ENCODE assay signal across 11 mouse cellular contexts in genomic region chr4:119125577-119126270, GRCm38 (mm10). TPM values are rescaled to one million over a fixed set of nuclear protein-coding genes. Genes with fewer than 3 reads are reported as not detected.
DNase-seq lines count a peak whose midpoint lies in the region; ATAC-seq lines count a peak whose summit lies in the region.
"Had no signal": no experiment of that assay in that cellular context is flagged by ENCODE, and none has a peak within 500 bp of the region (broad histone marks: within the 10 kb centered on the region; RNA-seq: fewer than 3 reads in every experiment).

No protein-coding gene starts in this region.

- no peaks in the 10 kb centered on the region for H3K9me3 ChIP-seq in liver, embryonic 12.5 days (replicated peaks)
- H3K9me3 ChIP-seq in liver, embryonic 11.5 days (ENCODE audit: control insufficient read depth, low read length): no peaks in the 10 kb centered on the region
- H3K9me3 ChIP-seq: hindbrain, embryonic 15.5 days had no signal

- peak overlapping the region; percentile 58 for H3K27ac ChIP-seq in liver, embryonic 12.5 days
- H3K27ac ChIP-seq in liver, embryonic 11.5 days (ENCODE audit: low read depth, low read length): no peak overlapping the region; the same call in 1 of the 2 replicates
- H3K27ac ChIP-seq: hindbrain, embryonic 15.5 days had no signal

- no peaks in the 10 kb centered on the region for H3K27me3 ChIP-seq in liver, embryonic 12.5 days (replicated peaks)
- no peaks in the 10 kb centered on the region for H3K27me3 ChIP-seq in liver, embryonic 11.5 days (replicated peaks; ENCODE audit: control insufficient read depth, insufficient read depth, low read length)
- H3K27me3 ChIP-seq: hindbrain, embryonic 15.5 days had no signal

- H3K4me3 ChIP-seq in liver, embryonic 12.5 days: no peak overlapping the region
- no peak overlapping the region for H3K4me3 ChIP-seq in liver, embryonic 11.5 days (ENCODE audit: low read depth, low read length)
- H3K4me3 ChIP-seq: hindbrain, embryonic 15.5 days had no signal

- H3K4me1 ChIP-seq in liver, embryonic 12.5 days: peaks cover 91% of the 10 kb centered on the region
- peaks cover 59% of the 10 kb centered on the region for H3K4me1 ChIP-seq in liver, embryonic 11.5 days (replicated peaks; ENCODE audit: control insufficient read depth, insufficient read depth, low read length)
- H3K4me1 ChIP-seq: hindbrain, embryonic 15.5 days had no signal

- peaks cover 100% of the 10 kb centered on the region for H3K36me3 ChIP-seq in liver, embryonic 12.5 days
- H3K36me3 ChIP-seq in liver, embryonic 11.5 days (ENCODE audit: control insufficient read depth, insufficient read depth, low read length): peaks cover 38% of the 10 kb centered on the region
- H3K36me3 ChIP-seq: hindbrain, embryonic 15.5 days had no signal

- peak overlapping the region; percentile 41; the same call in 1 of the 2 replicates for H3K9ac ChIP-seq in liver, embryonic 12.5 days
- no peak overlapping the region for H3K9ac ChIP-seq in liver, embryonic 11.5 days (ENCODE audit: low read depth, low read length)
- H3K9ac ChIP-seq: hindbrain, embryonic 15.5 days had no signal

- no peak for DNase-seq in liver, embryonic 11.5 days (ENCODE audit: low spot score)
- peak; percentile 95 for DNase-seq in Muller cell, postnatal 12 days (ENCODE audit: inconsistent ontology term)
- DNase-seq in fat pad, adult 2 months (ENCODE audit: extremely low read depth, low read depth, low spot score): peak; percentile 73
- DNase-seq in right cerebral cortex, postnatal 14 days: no peak
- DNase-seq in layer of hippocampus, postnatal 36 days: no peak
- DNase-seq in yolk sac, embryonic 10.5 days (ENCODE audit: low spot score): no peak
- DNase-seq: adrenal gland, postnatal 14 days; right cerebral cortex, postnatal 4 days had no signal

- 59% methylated on average over 9 of the region's 9 CpGs for WGBS in liver, embryonic 12.5 days (ENCODE audit: insufficient replicate concordance)
- WGBS in liver, embryonic 11.5 days: 67% methylated on average over 9 of the region's 9 CpGs

- ATAC-seq in liver, embryonic 12.5 days: no peak
- no peak for ATAC-seq in liver, embryonic 11.5 days (replicated peaks; ENCODE audit: low FRiP score)
- peak; percentile 34 for ATAC-seq in monocyte, adult 5-6 weeks (replicated peaks; ENCODE audit: insufficient number of reproducible peaks, low FRiP score, low TSS enrichment, poor library complexity, severe bottlenecking)

- no peak overlapping the region for H3K4me2 ChIP-seq in liver, embryonic 12.5 days
- no peak overlapping the region for H3K4me2 ChIP-seq in liver, embryonic 11.5 days
- H3K4me2 ChIP-seq: hindbrain, embryonic 15.5 days had no signal

RNA-seq across cellular contexts. Expression of gene Slc2a1, which starts 17.2 kb away (rescaled TPM):
- polyA plus RNA-seq in liver, embryonic 12.5 days (2016; fragmentation: Nextera tagmentation; extraction: Ambion mirVana): 309 TPM in 2 replicates
- polyA plus RNA-seq in liver, embryonic 11.5 days (2014; fragmentation: Nextera tagmentation; extraction: Ambion mirVana): 150 and 153 TPM in 2 replicates
- total RNA-seq in monocyte, adult 5-6 weeks (2017): 25.2 to 35.8 TPM (median 30.1 TPM) in 3 replicates
- 100 to 1,000 TPM in 1 of 2 experiments, 10 to 100 TPM in 1; 76.1 to 104 TPM for total RNA-seq in layer of hippocampus, postnatal 36 days (2021)

RNA-seq across cellular contexts. Expression of gene Zfp691, which starts 48.3 kb away (rescaled TPM):
- 3.6 and 3.8 TPM in 2 replicates for polyA plus RNA-seq in liver, embryonic 12.5 days (2016; fragmentation: Nextera tagmentation; extraction: Ambion mirVana)
- polyA plus RNA-seq in liver, embryonic 11.5 days (2014; fragmentation: Nextera tagmentation; extraction: Ambion mirVana): 5.4 and 8.1 TPM in 2 replicates
- 6.1 to 7.5 TPM (median 6.9 TPM) in 3 replicates for total RNA-seq in monocyte, adult 5-6 weeks (2017)
- 1 to 10 TPM; 6.7 to 8.2 TPM for total RNA-seq in layer of hippocampus, postnatal 36 days (2021)

Comparison
In these comparisons a context has a peak if more than half of its experiments do, and no peak if none do; other contexts are left out.
1. DNase-seq: peak in Muller cell, postnatal 12 days (single experiment) and fat pad, adult 2 months (single experiment); none in liver, embryonic 11.5 days (single experiment), right cerebral cortex, postnatal 14 days (single experiment), layer of hippocampus, postnatal 36 days (0 of 2) and yolk sac, embryonic 10.5 days (single experiment).